Mouse (Mus musculus): ENCODE measurements at regions not wholly inside any gene's neighbourhood (a gene's known extent, or its start where the extent isn't known, plus 50 kb on each side); places are given as distances from the start of the nearest gene placed in this dataset.

GRCm38 (mm10) chr9:61602353-61602978 lies 230.3 kb downstream of the Tle3 start:
- TF ChIP-seq GATA1 (IDR thresholded peaks at IDR 0.05; ENCODE audit: borderline replicate concordance, low read length), result no peak
- TF ChIP-seq CTCF (IDR thresholded peaks at IDR 0.05; ENCODE audit: low read depth, low read length), result no peak
- no peak for TF ChIP-seq GATA2 (IDR thresholded peaks at IDR 0.05; ENCODE audit: borderline replicate concordance, low read depth, low read length)
- no peak for TF ChIP-seq POLR2AphosphoS5 (IDR thresholded peaks at IDR 0.05; ENCODE audit: insufficient replicate concordance, low read depth, low read length)
- TF ChIP-seq TAL1 (conservative IDR thresholded peaks at IDR 0.05; ENCODE audit: low read depth, low read length), result no peak

Data from G1E (cell line).